Mouse (Mus musculus) ovary, adult 18-20 months (tissue): ENCODE data around the gene Fam173a.
A peak's percentile ranks its signal among the peaks of the same experiment; 100 is the strongest.
"Not testable (repeated sequence)": the region's sequence is repeated elsewhere in the genome, so short reads cannot be mapped to it uniquely, and the experiment has no call there.

Source experiments
- DNase-seq: peaks from one replicate; pipeline ENCODE4 v3.0.0; 2022; ENCODE audit warnings: low spot score, mixed read lengths

The Fam173a gene

DNA sequence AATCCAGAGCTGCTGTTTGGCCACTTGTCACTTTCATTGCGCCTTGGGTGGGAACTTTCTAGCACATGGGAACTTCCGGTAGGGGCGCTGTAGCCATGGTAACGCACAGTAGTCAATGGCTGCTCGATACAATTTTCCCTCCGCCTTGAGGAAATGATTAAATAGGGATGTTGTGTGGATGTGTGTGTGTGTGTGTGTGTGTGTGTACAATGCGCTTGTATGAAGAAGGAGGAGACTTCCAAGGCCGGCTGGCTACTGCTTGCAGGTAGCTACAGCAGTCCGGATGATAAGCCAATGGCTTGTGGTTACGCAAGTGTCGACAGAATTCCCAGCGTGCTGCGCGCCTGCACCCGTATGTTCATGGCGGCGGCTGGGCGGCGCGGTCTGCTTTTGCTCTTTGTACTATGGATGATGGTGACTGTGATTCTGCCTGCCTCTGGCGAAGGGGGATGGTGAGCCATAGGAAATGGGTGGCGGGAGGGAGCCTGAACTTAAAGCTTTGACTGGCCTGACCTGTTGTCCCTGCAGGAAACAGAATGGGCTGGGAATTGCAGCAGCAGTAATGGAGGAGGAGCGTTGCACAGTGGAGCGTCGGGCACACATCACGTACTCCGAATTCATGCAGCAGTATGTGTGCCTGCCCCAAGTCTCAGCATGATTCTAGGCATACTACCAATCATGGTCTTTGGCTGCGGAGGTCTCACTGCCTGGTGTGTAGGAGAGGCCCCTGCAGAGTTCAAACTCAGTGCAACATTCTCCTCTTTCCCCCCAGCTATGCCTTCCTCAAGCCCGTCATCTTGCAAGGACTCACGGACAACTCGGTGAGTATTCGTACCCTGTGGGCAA, 36.2 kb upstream of the Fam173a start, which contains the start of gene Jmjd8:
Jmjd8 (plus strand) TSS at position 156 of the 846 bp plus-strand sequence.
- no peak for DNase-seq

DNA sequence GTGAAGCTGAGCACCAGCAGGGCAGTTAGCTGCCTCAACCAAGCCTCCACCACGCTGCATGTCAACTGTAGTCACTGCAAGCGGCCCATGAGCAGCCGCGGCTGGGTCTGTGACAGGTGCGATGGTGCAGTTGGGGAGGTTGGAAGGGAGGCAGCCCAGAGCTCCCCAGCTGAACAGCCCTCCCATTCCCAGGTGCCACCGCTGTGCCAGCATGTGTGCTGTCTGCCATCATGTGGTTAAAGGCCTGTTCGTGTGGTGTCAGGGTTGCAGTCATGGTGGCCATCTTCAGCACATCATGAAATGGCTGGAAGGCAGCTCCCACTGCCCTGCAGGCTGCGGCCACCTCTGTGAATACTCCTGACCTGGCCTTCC, 35.5 kb upstream of the Fam173a start:
- DNase-seq, result no peak

DNA sequence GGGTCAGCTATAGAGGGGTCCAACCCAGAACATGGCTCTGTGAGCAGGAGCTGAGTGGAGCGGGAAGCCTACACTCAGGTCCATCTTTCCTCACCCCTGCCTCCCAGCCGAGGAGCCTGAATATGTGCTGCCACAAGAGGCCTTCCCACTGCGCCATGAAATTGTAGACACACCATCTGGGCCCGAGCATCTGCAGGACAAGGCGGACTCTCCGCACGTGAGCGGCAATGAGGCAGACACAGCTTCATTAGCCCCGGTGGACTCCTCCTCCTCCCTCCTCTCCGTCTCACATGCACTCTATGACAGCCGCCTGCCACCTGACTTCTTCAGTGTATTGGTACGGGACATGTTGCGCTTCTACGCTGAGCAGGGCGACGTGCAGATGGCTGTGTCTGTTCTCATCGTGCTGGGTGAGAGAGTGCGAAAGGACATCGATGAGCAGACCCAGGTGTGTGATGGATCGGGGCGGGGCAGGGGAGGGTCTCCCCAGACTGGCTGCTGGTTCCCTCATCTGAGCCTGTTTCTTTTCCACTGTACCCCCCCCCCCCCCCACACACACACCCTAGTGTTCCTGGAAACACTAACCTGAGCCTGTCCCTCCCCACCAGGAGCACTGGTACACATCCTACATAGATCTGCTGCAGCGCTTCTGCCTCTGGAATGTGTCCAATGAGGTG, 35.0 kb upstream of the Fam173a start:
- DNase-seq, result no peak

DNA sequence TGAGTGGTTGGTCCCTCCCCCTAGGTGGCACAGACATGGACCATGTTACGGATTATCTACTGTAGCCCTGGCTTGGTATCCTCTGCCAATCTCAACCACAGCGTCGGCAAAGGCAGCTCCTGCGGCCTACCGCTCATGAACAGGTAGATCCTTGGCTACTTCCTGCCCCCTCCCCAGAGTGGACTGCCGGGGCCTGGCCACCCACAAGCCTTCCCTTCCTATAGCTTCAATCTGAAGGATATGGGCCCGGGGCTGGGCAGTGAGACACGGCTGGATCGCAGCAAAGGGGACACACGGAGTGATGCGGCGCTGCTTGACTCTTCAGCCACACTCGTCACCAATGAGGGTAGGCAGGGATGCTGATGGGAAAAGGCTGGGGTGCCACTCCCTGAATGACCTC, 34.3 kb upstream of the Fam173a start:
- DNase-seq, result no peak

DNA sequence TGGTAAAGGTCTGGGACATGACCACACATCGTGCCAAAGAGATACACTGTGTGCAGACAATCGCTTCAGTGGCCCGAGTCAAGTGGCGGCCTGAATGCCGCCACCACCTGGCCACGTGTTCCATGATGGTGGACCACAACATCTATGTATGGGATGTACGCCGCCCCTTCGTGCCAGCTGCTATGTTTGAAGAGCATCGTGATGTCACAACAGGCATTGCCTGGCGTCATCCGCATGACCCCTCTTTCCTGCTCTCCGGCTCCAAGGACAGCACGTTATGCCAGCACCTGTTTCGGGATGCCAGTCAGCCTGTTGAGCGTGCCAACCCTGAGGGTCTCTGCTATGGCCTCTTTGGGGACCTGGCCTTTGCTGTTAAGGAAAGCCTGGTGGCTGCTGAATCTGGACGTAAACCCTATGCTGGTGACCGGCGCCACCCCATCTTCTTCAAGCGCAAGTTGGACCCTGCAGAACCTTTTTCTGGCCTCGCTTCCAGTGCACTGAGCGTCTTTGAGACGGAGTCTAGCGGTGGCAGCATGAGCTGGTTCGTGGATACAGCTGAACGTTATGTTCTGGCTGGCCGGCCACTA, 33.4 kb upstream of the Fam173a start:
- no peak for DNase-seq

DNA sequence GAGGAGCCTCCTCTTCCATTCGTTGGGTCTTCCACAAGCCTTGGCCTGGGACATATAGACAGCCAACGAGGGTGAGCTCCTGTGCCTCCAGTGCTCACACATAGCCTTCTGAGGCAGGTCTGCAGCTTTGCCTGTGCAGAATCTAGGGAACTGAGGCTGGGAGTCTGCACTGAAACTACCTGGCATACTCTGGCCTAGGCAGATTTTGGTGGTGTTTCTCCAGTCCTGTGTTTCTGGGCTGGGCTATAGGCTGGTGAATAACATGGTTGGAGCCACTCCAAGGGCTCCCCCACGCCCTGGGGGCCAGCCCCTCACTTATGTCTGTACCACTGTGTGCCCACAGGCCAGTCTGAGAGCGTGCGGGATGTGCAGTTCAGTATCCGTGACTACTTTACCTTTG, 32.6 kb upstream of the Fam173a start:
- DNase-seq, result no peak

DNA sequence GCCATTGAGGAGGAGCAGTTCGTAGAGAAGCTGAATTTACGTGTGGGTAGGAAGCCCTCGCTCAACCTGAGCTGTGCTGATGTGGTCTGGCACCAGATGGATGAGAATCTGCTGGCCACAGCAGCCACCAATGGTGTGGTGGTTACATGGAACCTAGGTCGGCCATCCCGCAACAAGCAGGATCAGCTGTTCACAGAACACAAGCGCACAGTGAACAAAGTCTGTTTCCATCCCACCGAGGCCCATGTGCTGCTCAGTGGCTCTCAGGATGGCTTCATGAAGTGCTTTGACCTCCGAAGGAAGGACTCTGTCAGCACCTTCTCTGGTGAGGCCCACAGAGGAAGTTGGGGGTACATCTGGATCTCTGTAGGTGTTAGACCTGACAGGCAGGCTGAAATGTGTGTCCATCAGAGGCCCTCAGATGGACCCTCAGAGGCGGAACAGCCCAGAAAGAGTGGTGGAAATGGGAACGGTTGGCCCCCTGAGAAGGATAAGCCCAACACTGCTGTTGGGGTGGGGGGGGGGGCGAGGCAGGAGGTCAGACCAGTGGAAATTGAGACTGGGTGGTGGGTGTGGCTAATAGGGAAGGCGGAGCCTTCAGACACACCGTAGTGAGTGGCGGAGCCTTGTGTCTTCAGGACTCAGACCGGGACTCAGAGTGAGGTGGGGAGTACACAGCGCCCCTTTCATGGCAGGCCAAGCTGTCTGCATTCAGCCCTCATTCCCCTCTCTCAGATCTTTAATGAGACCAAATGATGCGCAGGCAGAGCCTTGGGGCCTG, 31.9 kb upstream of the Fam173a start:
- DNase-seq, result no peak

DNA sequence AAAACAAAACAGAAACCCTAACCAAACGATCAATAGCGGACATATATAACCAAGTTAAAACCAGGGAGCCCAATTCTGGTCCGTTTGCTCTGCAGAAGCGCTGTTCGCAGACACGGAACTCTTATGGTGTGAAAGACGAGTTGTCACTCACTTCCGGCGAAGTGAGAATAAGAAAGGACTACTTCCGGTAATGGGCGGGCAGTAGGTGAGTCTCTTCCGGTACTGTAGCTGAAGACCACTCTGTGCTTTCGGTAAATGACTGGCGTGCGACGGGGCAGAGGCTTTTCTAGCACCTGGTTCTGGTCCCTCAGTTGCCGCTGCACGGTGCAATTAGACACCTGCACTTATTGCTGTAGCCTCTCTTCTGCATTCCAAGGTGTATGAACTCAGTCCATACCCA, 30.8 kb upstream of the Fam173a start, which contains the start of gene Wdr24:
Wdr24 (plus strand) TSS at position 176 of the 400 bp plus-strand sequence.
- no peak for DNase-seq

DNA sequence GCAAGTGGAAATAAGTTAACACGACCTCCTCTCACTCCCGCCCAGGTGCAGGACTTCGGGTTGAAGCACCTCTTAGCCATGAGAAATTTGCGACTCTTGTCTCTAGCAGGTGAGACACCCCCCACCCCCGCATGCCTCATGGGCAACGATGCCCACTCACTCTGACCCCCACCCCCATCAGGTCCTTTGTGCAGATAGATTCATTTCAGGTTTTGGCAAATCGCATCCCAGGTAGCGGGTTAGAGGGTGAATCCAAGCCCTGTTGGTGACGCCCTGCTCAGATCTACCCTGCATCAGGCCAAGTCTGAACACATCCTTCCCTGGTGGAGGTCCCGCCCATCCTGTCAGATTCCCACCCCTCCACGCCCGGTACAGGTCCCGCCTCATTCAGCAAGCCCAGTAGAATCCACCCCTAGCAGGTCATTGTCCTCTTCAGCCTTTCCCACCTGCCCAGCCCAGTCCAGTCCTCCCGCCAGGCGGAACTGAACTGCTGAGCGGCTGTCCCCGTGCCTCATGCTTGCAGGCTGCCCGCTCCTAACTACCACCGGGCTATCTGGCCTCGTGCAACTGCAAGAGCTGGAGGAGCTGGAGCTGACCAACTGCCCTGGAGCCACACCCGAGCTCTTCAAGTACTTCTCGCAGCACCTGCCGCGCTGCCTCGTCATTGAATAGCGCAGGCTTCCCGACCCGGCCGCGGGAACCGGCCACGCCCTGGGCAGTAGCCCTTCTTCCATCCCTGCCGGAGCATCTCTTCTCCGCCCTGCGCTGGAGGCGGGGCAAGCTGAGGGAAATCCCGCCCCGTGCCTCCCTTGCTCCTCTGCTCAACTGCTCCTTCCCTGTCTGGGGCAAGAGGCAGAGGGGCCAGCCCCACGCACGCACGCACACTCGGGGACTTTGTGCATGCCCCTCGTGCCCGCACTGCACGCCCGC, 26.4 kb upstream of the Fam173a start:
- DNase-seq, result no peak

DNA sequence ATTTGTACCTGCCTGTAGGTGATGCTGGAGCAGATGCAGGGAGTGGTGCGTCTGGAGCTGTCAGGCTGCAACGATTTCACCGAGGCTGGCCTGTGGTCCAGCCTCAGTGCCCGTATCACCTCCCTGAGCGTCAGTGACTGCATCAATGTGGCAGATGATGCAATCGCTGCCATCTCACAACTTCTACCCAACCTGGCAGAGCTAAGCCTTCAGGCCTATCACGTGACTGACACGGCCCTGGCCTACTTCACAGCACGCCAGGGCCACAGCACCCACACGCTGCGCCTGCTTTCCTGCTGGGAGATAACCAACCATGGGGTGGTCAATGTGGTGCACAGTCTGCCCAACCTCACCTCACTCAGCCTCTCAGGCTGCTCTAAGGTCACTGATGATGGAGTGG, 25.0 kb upstream of the Fam173a start:
- no peak for DNase-seq

DNA sequence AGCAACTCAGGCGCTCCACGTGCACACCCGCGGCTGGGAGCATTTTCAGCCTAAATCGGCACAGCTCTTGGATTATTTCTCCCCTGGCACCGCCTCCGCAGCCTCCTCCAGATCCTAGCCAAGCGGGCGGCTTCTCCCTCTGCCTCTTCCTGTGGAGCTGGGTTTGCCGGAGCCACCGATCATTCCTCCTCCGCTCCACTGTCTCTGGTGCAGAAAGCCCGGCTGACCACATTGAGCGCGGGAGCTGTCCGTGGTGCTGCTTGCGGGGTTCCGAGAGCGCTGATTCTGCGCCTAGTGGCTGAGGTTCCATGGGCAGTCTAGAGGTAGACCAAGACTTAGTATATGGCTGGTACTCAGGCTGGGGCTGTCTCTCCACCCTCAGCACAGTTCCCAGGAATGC, 20.8 kb upstream of the Fam173a start:
- DNase-seq, result no peak

DNA sequence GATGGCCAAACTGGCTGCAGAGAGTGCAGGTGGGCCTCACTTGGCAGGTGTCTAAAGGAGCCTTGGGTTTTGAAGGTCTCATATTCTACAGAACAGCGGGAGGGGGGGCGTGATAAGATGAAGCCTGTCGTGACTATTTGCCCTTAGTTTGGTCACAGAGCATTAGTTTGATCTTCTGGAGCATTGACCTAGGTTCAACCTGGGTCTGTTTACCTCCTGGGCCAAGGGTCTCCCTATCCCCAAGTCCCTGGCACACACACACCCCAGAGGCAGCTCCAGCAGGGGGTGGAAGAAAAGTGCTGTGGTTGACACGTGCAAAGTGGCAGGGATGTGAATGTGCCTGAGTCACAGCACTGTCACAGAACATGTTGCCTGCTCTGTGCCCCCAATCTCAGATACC, 18.2 kb upstream of the Fam173a start:
- DNase-seq, result no peak

DNA sequence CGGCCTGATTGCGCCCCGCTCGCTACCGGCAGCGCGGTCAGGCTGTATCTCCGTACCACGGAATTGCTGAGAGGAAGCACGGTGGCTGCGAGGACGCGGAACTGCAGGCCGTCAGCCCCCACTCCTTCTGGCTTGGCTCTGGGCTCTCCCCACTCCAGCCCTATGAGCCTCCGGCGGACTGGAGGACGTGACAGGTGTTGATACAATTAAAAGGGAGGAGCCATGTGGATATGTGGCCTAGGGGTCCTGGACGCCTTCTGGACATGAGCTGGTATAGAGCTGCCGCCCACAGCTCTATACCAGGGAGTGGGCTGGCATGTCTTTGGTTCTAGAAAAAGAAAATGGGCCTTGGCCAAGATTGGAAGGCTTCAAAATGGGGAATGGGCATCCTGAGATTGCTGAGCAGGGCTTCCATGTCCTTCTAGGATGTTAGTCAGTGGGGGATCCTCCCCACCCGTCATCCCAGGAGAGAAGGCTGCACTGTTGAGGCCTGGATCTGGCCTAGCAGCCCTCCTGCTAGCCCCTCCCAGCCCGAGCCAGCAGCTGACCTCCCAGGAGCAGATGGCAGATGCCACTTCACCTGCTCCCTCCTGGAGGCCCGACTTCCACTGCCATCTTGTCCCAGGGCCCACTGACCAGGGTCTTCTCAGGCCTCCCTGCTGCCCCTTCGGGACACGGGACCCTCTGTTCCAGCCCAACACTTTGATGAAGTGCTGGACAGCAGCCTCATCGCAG, 17.1 kb upstream of the Fam173a start:
- no peak for DNase-seq

DNA sequence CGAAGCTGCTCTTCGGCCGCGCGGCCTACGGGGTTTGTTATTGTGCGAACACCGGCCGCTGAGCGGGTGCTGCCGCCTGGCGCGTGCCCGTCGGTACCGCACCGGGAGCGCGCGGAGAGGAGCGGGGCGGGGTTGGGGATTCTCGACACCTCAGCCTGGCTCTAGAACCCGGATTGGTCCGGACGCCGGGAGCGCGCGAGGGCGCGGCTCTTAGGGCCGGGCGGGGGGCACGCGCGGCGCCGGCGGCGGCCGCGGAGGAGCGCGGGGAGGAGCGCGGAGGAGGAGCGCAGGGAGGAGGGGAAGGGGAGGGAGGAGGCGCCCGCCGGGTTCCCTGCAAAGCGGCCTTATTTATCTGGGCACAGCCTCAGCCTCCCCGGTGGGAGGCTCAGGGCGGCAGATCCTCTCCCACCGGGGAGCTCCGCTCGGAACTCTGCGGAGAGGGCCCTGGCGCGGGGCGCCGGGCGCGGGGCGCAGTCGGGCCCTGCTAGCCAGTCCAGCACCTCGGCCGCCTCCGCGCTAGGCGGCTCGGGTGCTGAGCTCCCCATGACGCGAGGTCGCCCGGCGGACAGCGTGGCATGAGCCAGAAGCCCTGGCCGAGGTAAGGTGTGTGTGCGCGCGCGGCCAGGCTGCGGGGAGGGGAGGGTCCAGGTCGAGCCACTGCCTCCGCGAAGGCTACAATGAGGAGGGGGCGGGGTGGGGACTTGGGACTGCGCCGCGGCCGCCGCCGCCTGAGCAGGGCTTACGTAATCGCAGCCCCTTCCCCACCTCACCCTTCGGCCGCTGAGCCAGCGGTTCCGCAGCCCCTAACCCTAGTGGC, 16.3 kb upstream of the Fam173a start, which contains the start of gene Fbxl16:
Fbxl16 (plus strand) TSS at position 297 of the 817 bp plus-strand sequence.
- DNase-seq, result peak; percentile 59

DNA sequence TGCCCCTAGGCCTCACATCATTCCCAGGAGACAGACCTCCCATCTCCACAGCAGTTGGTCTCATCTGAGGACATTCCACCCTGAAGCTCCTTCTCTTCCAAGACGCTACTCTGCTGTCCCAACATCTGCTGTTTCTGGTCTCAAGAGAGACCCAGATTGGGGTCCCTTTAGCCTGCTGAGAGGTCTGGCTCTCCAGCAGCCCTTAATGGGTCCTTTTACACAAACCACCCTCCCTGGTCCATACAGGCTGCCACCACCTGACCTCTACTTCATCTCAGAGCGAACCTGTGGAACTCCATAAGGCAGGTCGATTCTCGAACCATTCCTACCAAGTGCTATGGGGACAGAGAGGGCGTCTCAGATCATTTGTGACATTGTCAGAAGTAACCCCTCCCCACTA, 15.3 kb upstream of the Fam173a start:
- no peak for DNase-seq

DNA sequence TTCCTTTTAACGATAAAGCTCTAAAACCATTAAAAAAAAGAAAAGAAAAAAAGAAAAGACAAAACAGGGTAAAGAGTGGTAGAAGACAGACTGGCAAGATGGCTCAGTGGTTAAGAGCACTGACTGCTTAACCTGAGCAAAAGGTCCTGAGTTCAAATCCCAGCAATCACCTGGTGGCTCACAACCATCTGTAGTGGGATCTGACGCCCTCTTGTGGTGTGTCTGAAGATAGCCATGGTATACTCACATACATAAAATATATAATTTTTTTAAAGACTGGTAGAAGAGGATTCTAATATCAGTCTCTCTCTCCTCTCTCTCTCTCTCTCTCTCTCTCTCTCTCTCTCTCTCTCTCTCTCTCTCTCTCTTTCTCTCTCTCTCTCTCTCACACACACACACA, 14.8 kb upstream of the Fam173a start:
- not testable (repeated sequence) for DNase-seq

DNA sequence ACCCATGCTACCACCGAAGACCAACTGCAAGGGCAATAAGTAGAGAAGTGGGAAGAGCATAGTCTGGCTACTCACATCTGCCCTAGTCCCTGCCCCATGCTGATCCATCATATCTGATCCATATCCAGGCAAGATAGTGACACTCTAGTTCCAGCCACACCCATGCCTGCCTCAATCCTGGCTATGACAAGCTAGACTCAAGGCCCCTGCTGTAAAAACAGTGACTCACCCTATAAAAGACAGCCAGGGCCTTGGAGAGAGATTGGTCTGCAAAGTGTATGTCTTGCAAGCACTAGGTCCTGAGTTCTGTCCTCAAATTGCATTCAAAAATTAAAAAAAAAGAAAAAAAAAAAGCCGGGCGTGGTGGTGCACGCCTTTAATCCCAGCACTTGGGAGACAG, 13.8 kb upstream of the Fam173a start:
- no peak for DNase-seq

DNA sequence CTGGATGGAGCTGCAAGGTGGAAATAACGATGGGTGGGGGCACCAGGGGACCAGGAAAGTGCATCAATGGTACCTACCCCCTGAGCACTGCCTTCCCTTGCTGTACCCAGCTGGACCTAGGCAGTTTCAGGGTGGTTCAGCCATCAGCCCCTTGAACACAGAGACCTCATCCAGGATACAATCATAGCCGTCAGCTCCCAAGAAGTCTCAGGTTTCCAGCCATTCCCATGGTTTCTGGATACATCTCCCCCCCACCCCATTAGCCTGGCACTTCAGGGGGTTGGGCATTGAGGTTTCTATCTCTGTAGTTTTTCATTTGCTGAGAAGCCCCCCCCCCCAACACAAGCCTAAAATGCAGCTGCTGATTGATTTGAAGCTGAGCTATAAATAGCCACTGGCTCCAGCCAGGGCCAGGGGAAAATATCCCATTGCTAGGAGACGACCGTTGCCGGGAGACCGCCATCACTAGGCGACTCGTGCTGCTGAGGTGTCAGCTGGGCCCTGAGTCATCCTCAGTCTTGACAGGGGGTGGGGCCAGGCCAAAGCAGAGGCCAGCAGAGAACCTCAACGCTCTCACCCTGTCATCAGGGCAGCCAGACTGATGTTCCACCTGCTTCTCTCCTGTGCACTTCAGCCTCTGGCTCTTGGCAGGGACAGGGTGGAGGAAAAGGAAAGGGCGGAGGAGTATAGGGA, 10.3 kb upstream of the Fam173a start:
- no peak for DNase-seq

DNA sequence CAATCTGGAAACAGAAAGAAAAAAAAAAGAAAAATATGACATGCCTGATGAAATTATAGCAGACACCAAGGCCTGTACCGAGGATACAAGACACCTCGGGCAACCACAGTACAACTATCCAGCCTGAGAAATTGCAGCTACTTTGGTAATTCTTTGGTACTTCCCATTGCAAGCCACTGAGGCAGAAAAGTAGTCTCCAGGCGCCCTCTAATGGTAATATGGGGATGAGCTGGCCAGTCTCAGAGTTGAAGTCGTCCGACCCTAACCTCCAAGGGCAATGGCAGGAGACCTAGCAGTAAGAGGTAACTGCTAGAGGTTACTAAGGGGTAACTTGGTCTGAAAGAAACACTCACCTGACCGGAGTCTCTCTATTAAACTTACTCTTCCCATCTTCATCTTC, 8.3 kb upstream of the Fam173a start:
- no peak for DNase-seq
